Mouse (Mus musculus): ENCODE results near the gene Vangl2.
A peak's percentile ranks its signal among the peaks of the same experiment; 100 is the strongest.

Gene Vangl2

DNA sequence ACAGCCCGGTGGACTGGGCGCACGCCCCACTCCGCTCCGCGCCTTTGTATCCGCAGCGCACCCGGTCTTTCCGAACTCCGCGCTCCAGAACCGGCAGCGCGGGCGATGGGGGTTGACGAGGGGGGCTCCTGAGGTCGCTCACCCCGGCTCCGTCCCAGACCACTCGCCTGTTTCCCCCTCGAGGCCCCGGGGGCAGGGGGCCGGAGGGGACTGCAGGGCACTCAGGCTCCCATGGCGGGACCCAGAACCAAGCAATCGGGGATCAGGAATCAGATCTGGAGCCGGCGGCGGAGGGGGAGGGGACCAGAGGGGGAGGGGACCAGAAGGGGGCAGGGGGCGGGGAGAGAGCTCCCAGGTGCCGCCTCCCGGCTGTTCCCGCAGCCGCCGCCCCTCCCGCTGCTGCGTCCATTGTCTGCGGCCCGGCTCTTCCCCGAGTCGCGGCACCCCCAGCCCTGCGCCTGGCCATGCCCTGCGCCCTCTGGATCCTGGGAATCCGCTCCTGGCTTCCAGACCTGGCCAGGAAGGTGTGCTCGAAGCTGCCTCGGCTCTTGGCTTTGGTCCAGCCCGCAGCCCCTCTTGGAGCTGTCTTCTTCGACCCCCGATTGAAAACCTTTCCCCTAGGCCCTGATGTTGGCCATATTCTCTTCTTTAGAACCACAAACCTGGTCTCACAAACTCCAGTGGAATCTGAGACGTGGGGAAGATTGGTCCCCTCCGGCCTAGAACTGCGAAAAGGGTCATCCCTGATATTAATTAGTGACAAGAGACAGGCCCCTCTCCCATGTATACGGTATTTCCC, 1.0 kb downstream of the Vangl2 start:
- peak; percentile 63 for DNase-seq

DNA sequence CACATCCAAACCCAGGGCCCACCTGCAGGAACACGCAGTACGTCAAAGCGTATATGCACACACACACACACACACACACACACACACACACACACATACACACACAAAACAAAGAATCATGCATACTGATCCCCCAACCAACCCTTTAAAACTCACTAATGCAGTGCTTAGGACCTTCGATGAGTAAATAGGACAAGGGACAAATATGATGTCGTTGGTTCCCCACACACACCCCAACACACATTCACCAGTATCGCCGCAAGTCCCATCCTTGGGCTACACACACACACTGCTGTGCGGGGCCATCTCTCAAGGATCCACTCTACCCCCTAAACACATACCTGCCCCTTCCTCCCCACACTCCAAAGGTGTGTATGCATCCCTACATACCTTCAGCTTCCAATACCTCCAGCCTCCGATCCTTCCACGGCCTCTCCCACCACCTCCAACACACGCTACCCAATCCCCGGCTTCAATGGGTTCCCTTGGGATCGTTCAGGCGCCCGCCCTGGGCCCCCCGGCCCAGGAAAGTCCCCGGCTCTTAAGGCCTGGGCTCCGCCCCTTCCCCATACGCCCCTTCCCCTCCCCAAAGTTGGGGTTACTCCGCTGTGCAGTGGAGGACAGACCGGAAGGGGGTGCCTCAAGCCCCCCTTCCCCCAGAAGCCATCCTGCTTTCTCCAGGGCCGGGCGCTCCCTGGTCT, 1.9 kb downstream of the Vangl2 start:
- no peak for DNase-seq

DNA sequence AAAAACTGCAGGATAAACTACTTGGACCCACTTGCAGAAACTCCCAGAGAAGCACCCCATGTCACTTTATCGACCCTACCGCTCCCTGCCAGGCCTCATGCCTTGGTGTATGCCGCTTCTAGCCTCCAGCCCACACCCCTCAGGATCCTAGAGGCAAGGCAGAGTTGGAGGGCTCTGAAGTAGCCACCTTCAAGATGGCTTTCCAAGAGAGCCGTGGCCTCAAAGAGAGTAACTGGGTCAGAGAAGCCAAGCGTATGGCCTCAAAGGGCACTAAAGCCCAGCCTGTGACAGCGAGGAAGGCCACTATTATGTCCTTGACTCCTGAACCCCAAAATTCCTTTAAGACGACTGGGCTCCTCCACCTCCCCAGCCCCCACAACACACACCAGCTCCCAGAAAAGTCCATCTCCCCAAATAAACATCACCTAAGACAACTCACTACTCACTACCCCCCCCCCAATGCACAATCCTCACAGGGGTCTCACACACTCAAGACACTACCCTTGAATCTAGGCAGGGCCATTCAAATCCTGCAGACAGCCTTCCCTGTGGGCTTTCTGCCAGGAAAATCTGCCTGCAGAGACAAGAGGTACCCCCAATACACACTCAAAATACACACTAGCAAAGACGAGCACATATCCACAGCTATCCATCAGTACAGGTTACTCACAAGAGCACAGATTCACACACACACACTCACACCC, 2.9 kb downstream of the Vangl2 start:
- no peak for DNase-seq

DNA sequence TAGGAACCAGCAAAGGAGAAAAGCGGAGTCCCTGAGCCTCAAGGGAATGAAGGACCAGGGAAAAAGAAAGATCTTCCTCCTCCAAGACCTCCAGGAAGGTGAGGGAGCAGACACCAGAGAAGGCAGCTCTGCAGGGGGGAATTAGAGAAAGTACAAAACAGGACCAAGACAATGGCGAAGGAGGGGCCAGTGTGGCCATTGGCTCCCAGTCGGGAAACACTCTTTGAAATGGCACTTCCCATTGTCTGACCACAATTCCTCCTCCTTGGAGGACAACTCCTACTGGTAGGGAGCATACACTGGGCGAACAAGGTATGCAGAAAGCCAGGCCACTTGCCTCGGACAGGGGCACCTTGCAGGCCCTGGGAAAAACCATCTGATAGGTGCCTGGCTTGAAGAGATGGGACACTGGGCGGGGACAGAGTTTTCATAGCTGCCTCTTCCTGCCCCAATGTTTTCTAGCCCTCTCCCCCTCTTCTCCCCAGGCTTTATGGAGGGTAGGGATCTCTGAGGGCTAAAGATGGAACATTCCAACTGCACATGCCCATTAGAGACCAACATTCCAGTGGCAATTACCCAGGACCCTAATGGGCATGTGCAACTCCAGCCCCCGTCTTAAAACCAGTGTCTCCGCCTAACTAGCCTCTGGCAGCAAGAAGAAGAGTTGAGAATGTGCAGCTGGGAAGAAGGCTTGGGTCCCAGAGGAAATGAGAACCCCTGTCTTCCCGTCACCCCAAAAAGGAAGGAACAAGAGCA, 3.9 kb downstream of the Vangl2 start:
- DNase-seq: no peak

DNA sequence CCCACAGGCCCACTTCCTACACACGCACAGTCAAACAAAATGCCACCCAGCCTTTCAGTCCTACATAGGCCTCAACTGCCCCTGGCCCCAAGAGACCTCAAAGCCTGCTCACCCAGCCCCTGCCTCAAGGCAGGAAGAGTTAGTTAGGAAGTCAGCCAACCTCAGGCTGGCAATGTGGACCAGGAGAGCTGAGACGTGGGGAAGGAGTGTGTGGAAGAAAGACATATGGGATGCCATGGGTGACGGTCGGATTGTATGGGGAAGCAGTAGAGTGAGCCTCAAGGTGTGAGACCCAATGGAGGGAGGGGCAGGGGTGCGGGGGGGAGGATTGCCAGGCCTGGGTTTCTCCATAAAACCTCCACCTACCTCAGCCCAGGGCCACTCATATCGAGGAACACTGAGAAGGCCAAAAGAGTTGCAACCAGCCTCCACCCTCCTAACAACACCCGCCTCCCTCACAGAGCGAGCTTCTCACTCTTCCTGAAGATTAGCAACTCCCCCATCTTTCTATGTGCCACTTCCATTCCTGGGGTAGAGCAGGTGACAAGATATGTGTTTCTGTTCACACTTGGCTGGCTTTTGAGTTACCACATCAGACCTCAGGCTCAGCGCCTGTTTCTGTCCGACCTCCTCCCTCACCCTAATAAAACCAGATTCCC, 8.3 kb downstream of the Vangl2 start:
- no peak for DNase-seq

DNA sequence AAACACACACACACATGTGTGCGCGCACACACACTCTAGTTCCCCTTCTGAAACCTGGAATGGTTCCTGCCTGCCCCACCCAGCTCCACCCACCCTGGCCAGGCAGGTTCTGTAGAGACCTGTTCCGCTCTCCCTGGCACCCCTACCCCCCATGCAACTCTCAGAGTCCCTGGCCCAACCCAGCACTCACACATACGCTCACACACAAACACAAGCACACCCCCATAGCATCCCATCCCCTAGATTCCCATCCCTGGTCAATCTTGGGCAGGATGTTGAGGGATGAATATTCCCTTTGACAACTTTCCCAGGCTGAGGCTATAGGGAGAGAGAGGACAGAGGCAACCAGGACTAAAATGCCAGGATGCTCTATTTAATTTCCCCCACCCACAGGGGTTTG, 8.9 kb downstream of the Vangl2 start:
- no peak for DNase-seq

DNA sequence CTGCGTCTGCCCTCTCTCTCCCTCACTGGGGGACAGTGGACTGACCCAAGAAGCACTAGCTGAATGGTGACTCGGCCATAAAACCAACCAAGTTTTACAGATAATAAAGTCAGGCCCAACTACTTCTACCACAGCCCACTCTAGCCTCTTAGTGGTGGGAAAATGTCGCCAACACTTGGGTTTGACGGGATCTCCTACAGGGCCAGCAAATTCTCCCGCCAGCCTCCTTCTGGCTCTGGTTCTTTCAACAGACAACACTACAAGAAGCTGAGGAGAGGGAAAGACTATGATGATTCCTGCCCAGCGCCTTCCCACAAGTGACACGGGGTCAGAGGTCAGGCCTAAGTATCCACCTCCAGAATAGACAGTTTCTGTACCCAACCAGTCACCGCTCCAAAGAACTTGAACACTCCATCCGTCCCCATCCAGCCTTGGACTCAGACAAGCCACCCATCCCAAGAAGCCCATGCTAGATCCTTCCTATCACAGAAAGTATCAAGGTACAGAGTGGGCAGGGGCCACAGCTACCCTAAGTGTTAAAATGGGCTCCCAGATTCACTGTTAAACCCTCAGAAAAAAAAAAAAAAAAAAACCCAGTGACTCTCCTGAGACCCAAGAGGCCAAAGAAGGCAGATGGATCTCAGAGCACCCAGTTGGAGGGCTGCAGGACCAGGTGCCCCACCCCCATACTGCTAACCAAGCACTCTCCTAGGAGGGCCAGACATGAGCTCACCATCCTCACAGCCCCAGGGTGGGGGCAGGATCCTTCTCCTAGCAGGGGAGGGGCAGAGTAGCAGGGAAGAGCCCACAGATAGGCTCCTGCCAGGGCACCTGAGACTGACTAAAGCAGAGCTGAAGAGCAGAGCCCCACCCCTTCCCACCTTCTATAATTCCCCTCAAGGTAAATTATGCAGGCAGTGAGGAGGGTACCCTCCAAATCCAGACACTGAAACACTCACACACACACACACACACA, 9.6 kb downstream of the Vangl2 start:
- no peak for DNase-seq

DNA sequence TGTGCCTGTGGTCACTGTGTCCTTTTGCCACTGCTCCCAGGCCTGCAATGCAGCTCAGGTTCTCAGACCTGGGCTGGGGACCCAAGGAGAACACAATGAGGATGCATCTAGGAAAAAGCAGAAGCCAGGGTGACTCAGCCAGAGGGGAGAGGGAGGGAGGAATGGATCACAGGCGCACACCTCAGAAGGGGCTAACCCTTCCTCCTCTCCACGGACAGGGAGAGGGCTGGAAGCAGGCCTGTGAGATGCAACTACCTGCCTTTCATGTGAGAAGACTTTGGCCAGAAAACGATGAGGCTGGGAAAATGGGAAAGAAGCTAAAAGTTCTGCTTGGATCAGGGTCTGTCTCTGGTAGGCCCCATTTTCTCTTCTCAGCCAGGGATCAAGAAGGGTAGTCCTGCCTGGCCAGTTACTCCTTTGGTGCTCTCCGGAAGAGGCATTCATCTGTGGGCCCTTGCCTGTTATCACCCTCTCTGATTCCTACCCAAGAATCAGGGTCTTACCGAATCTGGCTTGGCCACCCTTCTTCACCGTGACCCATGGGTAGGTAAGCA, 10.7 kb downstream of the Vangl2 start:
- no peak for DNase-seq

DNA sequence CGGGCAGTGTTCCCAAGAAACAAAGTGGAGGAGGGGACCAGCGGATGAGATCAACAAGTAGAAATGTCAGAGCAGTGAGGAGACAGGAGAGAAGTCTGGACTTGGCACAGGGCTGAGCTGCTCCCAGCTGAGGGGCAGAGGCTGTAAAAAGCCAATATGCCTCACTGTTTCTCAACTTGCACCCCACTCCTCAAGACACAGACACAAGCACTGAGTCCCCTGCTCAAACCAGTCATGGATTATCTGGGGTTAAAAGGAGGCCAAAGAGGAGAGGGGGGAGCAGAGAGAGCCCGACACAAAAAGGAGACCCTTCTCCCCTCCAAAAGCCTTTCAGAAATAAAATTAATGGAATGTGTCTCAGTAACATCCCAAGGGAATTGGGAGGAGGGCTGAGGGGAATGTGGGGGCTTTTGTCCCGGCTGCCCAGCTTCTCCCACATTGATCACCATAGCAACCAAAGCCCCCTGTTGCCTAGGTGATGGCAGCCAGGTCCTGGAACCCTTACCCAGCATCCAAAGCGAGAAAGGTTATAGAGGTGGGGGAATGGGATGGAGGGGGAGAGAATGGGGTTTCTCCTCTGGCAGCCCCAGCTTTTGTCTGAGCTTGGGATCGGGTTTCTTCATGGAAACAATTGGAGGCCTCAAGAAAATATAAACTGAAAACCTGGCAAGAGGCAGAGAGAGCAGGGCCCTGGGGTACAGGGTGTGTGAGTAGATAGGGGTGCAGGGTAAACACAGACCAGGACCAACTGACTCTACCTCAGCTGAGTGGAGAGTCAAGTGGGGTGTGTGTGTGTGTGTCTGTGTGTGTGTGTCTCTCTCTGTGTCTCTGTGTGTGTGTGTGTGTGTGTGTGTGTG, 11.4 kb downstream of the Vangl2 start:
- no peak for DNase-seq

DNA sequence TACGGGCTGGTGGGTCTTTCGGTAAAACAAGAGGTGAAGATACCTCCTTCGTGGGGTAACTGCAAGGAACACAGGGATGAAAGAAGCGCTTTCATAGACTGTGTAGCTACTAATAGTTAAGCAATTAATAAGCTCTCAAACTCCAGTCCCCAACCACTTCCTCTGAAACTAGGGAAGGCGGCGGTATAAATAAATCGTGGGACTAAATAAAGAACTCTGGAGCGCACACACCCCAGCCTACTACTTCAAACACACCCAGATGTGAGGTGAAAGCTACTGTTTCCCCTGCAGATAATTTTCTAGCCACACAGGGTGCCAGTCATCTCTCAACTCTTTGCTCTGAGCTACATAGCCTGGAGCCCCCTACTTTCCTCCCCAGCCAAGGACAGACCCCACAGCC, 12.2 kb downstream of the Vangl2 start:
- no peak for DNase-seq

DNA sequence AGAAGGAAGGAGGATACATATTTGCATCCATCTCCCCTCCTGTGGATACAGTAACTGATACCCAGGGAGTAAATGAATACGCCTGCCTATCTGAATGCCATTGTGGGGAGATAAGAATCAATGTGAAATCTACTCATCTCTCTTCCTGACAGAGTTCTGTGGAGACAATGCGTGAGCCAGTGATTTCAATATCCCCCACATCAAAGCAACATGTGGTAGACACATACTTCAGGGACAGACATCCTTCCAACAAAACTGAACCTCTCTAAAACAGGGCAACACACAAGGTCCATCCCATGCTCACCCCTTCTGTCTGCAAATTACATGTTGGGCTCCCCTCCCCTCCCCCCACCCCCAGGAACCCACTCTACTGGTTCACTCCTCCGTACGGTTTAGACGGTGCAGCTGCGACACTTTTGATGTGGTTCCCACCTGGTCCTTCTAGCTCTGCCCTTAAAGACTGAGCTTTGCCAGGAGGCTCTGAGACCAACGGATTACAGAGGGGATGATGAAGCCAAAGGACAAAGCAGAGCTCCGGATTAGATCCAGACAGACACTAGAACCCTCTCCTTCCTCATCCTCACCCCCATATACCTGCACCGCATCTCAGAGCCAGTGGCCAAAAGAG, 12.8 kb downstream of the Vangl2 start:
- no peak for DNase-seq

DNA sequence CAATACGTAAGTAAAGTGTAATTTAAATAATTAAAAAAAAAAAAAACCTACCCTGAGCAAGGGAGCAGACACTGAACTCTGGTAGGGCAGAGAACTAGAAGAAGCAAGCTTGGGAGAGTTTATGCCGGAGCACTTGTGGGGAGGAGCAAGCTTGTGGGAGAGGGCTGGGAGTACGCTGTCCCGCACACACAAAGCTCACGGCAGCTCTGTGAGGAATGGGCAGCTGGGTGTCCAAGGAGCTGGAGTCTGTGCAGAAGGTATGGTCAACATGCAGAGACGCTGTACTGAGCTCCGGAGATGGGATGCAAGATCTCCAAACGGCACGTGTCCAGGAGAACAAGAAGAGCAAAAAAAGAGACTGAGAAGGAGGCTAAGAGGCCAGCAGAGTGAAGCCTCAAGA, 13.5 kb downstream of the Vangl2 start:
- no peak for DNase-seq

DNA sequence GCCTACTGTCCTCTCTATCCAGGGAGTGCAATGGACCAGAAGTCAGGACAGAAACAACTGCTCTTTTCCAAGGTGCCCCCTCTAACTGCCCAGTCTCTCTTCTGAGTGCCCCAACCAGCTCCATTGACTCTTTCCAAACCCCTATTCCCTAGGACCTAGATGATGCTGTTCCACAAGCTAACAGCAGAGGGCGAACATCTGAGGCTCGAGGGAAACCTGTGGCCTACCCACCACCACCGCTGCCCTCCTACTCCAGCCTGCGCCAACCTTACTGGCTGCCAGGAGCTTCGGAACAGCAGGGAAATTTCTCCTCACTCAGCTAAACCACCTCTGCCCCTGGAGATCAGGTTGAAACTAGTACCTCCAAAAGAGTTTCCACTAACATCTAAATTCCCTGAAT, 16.2 kb downstream of the Vangl2 start:
- peak; percentile 52 for DNase-seq

DNA sequence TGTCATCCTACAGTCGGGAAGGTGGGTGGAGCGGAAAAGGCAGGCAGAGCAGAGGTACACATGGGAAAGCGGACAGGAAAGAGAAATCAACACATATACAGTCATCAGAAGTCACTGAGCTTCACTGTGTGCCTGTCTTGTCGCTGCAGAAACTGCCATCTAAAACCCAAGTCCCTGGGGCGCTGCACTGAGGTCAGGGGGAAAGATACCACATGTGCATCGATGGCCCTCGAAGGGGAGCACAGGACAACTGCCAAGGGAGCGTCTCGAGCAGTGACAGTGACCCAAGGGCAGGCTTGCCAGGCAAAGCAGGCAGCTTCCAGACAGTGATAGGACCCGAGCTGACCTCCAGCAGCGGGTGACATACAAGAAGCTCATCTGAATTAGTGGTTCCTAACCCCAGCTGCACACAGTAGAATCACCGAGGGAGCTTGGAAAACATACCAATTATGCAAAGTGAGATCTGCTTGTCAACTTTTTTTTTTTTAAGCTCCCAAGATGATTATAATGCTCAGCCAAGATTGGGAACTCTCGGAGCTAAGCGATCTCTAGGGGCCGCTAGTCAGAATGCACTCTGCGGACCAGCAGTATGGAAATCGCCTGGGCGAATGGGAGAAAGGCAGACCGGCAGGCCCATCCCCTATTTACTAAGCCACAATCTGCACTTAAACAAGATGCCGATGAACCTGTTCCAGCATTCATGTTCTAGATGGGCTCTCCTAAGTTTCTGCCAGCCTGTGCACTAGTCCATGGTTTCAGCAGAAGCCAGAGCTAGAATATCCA, 18.0 kb downstream of the Vangl2 start:
- DNase-seq: no peak

DNA sequence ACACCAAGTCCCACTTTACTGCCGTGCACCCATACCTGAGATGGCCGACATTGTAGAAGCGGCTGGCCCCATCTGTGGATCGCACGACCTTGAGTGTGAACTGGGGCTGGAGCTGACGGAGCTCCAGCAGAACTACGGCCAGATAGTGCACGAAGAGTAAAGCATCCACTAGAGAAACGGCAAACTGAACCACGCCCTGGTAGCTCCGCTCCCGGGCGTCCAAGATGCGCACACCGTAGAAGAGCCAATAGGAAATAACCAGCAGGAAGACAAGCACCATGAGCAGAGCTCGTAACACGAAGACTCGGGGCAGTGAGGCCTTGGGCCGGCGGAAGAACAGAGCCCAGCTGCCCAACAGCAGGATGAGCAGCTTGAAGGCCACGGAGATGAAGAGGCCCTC, 18.8 kb downstream of the Vangl2 start:
- no peak for DNase-seq

DNA sequence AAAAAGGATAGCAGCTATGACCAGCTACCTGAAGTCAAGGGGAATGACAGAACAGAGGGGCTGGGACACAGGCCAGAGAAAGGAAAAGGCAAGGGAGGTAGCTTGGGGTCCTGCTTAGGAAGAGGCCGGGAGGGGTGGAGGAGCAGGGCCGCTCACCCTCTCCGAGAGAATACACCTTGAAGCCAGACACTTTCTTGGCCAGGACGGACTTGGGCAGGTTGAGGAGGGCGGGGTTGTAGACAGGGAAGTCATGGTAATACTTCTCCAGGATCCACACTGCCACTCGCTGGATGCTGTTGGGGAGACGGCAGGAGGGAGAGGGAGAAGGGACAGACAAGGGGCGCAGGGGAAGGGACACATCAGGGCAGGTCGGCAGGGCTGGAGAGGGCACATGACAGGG, 19.9 kb downstream of the Vangl2 start:
- DNase-seq: no peak

DNA sequence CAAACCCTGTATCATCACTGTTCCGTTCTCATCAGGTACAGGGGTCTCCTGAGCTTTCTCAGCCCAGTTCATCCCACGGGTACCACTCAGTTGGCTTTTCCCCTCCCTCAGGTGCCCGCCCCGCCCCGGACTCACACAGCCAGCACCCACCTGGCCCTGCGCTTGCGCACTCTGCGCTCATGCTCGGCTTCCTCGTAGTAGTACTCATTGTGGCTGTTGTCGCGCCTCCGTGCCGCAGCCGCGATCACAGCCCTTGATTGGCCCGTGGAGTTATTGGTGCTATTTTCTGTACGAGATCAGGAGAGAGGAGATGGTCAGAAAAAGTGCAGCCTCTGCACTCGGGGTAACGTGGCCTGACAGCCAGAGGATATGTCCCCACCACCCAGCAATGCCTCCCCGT, 20.5 kb downstream of the Vangl2 start:
- DNase-seq: no peak

DNA sequence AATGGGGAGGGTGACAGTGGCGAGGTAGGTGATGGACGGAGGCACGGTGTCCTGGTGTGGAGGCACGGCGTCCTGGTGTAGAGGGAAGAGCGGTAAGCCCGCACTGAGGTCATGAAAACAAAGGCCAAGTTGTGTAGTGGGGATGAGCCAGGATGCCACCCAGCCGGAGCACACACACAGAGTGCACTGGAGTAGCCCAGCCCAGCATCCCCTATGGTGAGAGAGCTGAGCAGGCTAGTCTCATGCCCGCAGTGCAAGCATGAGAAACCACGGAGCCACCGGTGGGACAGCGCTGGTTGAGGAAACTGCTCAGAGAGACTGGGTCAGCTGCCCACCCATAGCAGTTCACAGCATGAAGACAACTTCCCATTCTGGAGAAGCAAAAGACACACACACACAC, 26.6 kb downstream of the Vangl2 start:
- DNase-seq: no peak

DNA sequence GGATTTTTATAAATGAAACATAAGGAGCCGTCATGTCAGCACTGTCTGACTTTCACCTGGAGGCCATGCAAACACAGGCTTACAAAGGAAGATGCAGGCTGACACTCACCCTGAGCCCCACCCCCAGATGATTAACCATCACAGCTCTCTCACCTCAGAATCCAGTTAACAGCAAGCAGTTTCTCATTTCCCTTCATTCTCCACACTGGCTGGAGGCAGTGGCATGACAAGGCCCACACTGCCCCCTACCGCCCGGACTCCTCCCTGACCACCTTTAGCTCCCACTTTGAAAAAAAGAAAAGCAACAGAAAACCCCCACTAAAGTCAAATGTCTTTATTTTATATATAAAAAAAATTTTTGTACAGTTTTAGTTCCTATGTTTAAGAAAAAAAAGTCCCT, 27.6 kb downstream of the Vangl2 start:
- no peak for DNase-seq
